Mouse (Mus musculus) testis, adult 10 weeks (tissue): Measurements from ENCODE around the gene Ttc30b. TPM values are rescaled to one million over a fixed set of nuclear protein-coding genes. Genes with fewer than 3 reads are reported as not detected.

ENCODE experiments used
- polyA plus RNA-seq: library from polyadenylated mRNA; stranded (reverse); fragments of 350-450 nt; fragmentation: Illumina TruSeq; extraction: RNeasy Lipid Tissue Mini Kit (QIAGEN cat#74804); gene quantifications from one replicate; pipeline ENCODE4 v1.2.3, GENCODE M21; 2014; ENCODE audit warnings: low read depth, low replicate concordance

Ttc30b gene
- 14.5 TPM for polyA plus RNA-seq

DNA sequence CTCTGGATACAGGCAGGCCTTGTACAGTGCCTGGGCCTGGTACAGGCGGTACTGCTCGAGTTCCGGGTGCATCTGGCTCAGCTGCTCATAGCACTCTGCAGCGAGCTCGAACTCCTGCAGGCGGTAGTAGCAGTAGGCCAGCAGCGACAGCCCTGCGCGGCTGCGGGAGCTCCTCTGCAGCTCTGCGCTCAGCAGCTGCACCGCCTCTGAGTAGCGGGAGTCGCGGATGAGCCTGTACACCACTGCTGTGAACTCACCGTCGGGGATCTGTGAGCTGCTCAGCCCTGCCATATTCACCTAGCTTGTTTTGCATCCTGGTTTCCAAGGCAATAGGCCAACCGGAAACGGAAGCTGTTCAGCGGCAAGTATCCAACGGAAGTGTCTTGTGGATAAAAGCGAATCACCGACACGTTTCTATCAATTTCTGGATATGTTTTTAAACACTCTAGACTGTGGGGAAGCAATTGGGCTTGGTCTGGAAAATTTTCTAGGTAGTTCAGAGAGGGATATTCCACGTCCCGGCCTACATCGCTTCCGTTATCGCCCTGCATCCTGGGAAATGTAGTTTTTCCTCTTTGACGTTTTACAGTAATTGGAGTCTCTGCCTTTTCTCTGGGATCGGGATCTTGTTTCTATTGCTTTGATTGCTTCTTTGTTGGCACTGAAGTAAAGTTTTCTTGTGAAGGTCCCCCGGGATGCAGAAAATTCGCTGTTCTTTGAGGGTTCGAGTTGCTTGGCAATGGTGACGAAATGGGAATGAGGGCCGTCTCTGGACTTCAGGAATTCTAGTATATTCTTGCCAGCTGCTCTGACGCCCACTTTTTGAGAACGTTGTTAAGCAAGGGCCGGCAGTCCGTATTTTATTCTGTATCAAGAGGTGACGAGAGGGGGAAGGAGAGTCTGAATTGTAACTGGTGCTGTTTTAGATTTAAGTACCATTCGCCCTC lies at the start of gene Ttc30b:
Gene Ttc30b (minus strand): TSS at position 469 of the 947 bp plus-strand sequence.

DNA sequence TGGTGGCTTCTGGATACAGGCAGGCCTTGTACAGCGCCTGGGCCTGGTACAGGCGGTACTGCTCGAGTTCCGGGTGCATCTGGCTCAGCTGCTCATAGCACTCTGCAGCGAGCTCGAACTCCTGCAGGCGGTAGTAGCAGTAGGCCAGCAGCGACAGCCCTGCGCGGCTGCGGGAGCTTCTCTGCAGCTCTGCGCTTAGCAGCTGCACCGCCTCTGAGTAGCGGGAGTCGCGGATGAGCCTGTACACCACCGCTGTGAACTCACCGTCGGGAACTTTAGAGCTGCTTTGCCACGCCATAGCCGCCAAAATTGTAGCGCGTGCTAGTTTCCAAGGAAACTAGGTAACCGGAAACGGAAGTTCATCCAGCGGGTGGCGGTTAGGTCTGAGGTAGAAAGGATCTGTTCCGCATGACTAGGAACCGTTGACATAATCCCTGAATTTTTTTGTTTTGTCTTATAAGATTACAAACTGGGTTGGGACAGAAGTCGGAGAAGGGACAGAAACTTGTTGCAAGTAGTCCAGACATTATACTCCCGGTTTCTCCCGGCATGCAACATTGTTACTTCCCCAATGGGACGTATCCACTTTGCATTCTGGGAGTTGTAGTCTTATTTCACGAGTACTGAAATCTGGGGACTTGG lies 43.2 kb upstream of the Ttc30b start, which contains the start of gene Ttc30a1:
Gene Ttc30a1 (minus strand): TSS at position 528 of the 642 bp plus-strand sequence.

DNA sequence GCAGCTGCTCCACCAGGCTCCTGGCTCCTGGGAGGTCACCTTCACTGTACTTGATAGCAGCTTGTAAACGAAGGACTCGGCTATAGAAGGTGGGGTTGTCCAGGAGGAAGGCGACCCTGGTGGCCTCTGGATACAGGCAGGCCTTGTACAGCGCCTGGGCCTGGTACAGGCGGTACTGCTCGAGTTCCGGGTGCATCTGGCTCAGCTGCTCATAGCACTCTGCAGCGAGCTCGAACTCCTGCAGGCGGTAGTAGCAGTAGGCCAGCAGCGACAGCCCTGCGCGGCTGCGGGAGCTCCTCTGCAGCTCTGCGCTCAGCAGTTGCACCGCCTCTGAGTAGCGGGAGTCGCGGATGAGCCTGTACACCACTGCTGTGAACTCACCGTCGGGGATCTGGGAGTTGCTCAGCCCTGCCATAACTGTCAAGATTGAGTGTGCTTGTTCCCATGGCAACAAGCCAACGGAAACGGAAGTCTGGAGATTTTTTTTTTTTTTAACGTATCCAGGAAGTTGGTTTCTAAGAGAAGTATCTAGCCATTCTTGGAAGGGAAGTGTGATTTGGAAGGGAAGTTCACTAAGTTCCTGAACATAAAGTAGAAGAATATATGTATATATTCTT lies 39.5 kb upstream of the Ttc30b start, which contains the start of gene Ttc30a2:
Gene Ttc30a2 (minus strand): TSS at position 419 of the 617 bp plus-strand sequence.

Other genes starting within 250 kb of the Ttc30b start
- 30.6 TPM for gene Nfe2l2, start 233.9 kb downstream of the Ttc30b start, polyA plus RNA-seq
- gene Agps, start 106.4 kb downstream of the Ttc30b start, polyA plus RNA-seq: 22.4 TPM
- gene Ttc30a2, start 39.6 kb upstream of the Ttc30b start, polyA plus RNA-seq: 259 TPM
- 40.6 TPM for gene Ttc30a1, start 43.4 kb upstream of the Ttc30b start, polyA plus RNA-seq